Mouse (Mus musculus) thymus, adult 2 months (tissue): ENCODE measurements at regions not wholly inside any gene's neighbourhood (a gene's known extent, or its start where the extent isn't known, plus 50 kb on each side); places are given as distances from the start of the nearest gene placed in this dataset.

Source experiments
- CTCF ChIP-seq: fragments of 200-500 bp; IDR thresholded peaks from 2 replicates; pipeline ENCODE4 v1.5.1; 2012; ENCODE audit warnings: mild to moderate bottlenecking, control low read depth, low read length, moderate library complexity, borderline replicate concordance; ENCODE audit not compliant: control insufficient read depth, poor library complexity, insufficient read depth; ENCODE audit errors: extremely low read depth
- POLR2A ChIP-seq: fragments of 200-500 bp; IDR thresholded peaks from 2 replicates; pipeline ENCODE4 v1.6.1; 2012; ENCODE audit warnings: mild to moderate bottlenecking, low read length, control low read depth, moderate library complexity; ENCODE audit not compliant: control insufficient read depth, poor library complexity, insufficient read depth; ENCODE audit errors: extremely low read depth

- TF ChIP-seq POLR2A: no peak
- TF ChIP-seq CTCF: no peak
Measured at GRCm38 (mm10) chr8:26262536-26262935, 143.2 kb downstream of the Gm45692 start.
